Mouse (Mus musculus) lung, postnatal 0 days (tissue): Measurements from ENCODE around the gene Ddx47.

Experiments used
- CTCF ChIP-seq: IDR thresholded peaks from 2 replicates; pipeline ENCODE4 v1.5.1; 2016; ENCODE audit warnings: antibody characterized with exemption, mild to moderate bottlenecking
- EP300 ChIP-seq: IDR thresholded peaks from 2 replicates; pipeline ENCODE4 v1.6.1; 2016; ENCODE audit warnings: antibody characterized with exemption, mild to moderate bottlenecking, control low read depth

GRCm38 (mm10) chr6:135021633-135022032 is 10.2 kb downstream of the Ddx47 start:
- TF ChIP-seq CTCF (no peak), EP300 (peak; percentile 84)
